Mouse (Mus musculus) lung, embryonic 15.5 days (tissue): ENCODE measurements around the gene Sparcl1. TPM values are rescaled to one million over a fixed set of nuclear protein-coding genes. Genes with fewer than 3 reads are reported as not detected.

Experiments used
- ATAC-seq: fragments of 200-750 bp; cut with Nextera tagmentation; 2 replicates; pipeline ENCODE4 v1.8.0; 2017; ENCODE audit warnings: moderate number of reproducible peaks, borderline replicate concordance; ENCODE audit not compliant: low FRiP score, low TSS enrichment; ENCODE audit errors: extremely low read depth
- H3K27ac ChIP-seq: fragments of 300-500 bp; sonication (generic); 2 replicates; pipeline ENCODE4 v1.5.1; 2015; ENCODE audit warnings: moderate library complexity, mild to moderate bottlenecking, inconsistent platforms
- H3K27me3 ChIP-seq: fragments of 300-500 bp; sonication (generic); 2 replicates; pipeline ENCODE4 v1.6.1; 2015; ENCODE audit warnings: inconsistent platforms
- H3K36me3 ChIP-seq: fragments of 300-500 bp; sonication (generic); 2 replicates; pipeline ENCODE4 v1.6.1; 2015; ENCODE audit warnings: inconsistent platforms
- H3K4me1 ChIP-seq: fragments of 300-500 bp; sonication (generic); 2 replicates; pipeline ENCODE4 v1.6.1; 2015; ENCODE audit warnings: inconsistent platforms
- H3K4me2 ChIP-seq: fragments of 300-500 bp; sonication (generic); 2 replicates; pipeline ENCODE4 v1.6.1; 2015; ENCODE audit warnings: inconsistent platforms, mild to moderate bottlenecking, moderate library complexity
- H3K4me3 ChIP-seq: fragments of 300-500 bp; sonication (generic); 2 replicates; pipeline ENCODE4 v1.5.1; 2015; ENCODE audit warnings: mild to moderate bottlenecking, inconsistent platforms
- H3K9ac ChIP-seq: fragments of 300-500 bp; sonication (generic); 2 replicates; pipeline ENCODE4 v1.6.1; 2015; ENCODE audit warnings: inconsistent platforms
- H3K9me3 ChIP-seq: fragments of 300-500 bp; sonication (generic); 2 replicates; pipeline ENCODE4 v1.6.1; 2016; ENCODE audit warnings: inconsistent platforms
- WGBS: fragments of 180-500 bp; shearing (Covaris S2); methylation state at CpG from one replicate; pipeline ENCODE4 v1.1.7; 2015; 5-methylcytosine and 5-hydroxymethylcytosine counted together
- polyA plus RNA-seq: library from polyadenylated mRNA; unstranded; fragments of >200 nt; fragmentation: Nextera tagmentation; extraction: Ambion mirVana; gene quantifications from 2 replicates; pipeline ENCODE4 v1.2.1, GENCODE M21; 2015

Sparcl1 gene
- polyA plus RNA-seq, 1 experiment from 2014 or later, result 369 TPM

DNA sequence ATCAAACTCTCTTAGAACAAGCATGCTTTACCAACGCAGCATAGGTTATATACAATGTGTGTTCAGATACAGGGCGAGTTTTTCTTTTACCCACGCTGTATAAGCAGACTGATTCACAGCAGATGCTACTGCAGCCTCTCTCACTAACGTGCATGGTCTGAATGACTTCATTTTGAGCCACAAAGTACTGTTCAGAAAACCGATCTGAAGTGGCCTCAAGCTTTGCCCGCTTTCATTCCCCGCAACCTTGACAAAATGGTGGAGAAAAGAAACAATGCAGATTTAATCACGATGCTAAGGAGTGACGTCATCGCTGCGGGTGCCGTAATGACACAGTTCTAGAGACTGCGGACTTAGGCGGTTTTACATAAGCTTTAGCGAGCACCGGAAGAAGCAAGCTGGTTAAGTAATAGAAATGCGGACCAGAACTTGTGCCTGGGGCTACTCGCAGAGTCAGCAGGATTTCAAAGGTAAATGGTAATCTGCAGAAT lies 4.6 kb downstream of the Sparcl1 start:
- ATAC-seq, result no peak
- no peaks in the 10 kb centered on the region for H3K36me3 ChIP-seq
- peak overlapping the region; percentile 17 for H3K4me3 ChIP-seq
- H3K27me3 ChIP-seq, result no peaks in the 10 kb centered on the region
- no peaks in the 10 kb centered on the region for H3K9me3 ChIP-seq
- H3K4me2 ChIP-seq, result peak overlapping the region; percentile 49
- H3K27ac ChIP-seq, result peak overlapping the region; percentile 92
- 16% methylated on average over 18 of the region's 18 CpGs for WGBS
- no peak overlapping the region for H3K9ac ChIP-seq
- peaks cover 34% of the 10 kb centered on the region for H3K4me1 ChIP-seq

DNA sequence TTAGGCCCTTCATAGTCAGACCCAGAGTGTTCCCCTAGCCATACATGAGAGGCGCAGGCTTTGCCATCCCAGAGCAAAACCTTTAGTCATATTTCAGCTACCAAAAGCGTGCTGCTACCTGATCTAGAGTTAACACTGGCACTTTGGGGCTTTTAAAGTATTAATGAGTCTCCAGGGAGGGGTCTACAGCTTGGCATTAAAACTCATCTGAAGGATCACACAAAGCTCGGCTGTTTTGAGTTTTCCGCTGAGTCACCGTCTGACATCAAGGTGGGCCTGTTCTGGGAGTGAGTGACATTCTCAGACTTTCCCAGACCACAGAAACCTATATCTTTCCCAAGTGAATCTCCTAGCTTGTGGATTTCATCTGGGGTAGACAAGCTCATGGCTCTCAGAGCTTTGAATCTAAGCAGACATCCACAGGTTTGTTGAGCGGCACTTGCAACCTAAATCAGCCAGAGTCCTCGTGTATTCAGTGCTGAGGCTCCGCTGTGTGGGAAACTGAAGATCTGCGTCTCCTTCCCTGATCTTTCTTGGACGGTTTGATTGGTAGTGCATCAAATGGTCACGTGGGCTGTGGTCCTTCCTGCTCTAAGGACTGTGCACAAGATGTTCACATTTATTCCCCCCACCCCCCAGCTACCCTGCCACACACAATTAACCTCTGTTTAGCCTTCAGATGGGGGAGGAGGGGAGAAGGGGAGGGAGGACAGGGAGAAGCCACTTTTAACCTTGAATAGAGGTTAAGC lies 5.2 kb downstream of the Sparcl1 start:
- ATAC-seq, result no peak

GRCm38 (mm10) chr5:104104111-104104510 lies 9.4 kb downstream of the Sparcl1 start:
- 64% methylated on average over 2 of the region's 2 CpGs for WGBS
- Histone ChIP-seq H3K9me3 (no peaks in the 10 kb centered on the region), H3K27me3 (no peaks in the 10 kb centered on the region), H3K36me3 (no peaks in the 10 kb centered on the region), H3K4me3 (no peak overlapping the region), H3K27ac (no peak overlapping the region), H3K4me2 (no peak overlapping the region), H3K9ac (no peak overlapping the region), H3K4me1 (peaks cover 33% of the 10 kb centered on the region)
- no peak for ATAC-seq

More for the DNA sequence above, 5.2 kb downstream of the Sparcl1 start:
- Histone ChIP-seq H3K36me3 (no peaks in the 10 kb centered on the region), H3K4me1 (peaks cover 35% of the 10 kb centered on the region), H3K4me2 (peak overlapping the region; percentile 49), H3K27ac (peak overlapping the region; percentile 92), H3K4me3 (no peak overlapping the region), H3K9me3 (no peaks in the 10 kb centered on the region), H3K9ac (no peak overlapping the region), H3K27me3 (no peaks in the 10 kb centered on the region)
- 58% methylated on average over 11 of the region's 11 CpGs for WGBS

- whole genome bisulfite sequencing, result 43% methylated on average over 4 of the region's 4 CpGs
- H3K27ac ChIP-seq, result no peak overlapping the region
Observed at GRCm38 (mm10) chr5:104103171-104103570, 10.4 kb downstream of the Sparcl1 start.

GRCm38 (mm10) chr5:104101678-104102531 lies 11.6 kb downstream of the Sparcl1 start:
- no peaks in the 10 kb centered on the region for H3K27me3 ChIP-seq
- no peaks in the 10 kb centered on the region for H3K36me3 ChIP-seq
- H3K9ac ChIP-seq, result no peak overlapping the region
- no peak overlapping the region for H3K4me2 ChIP-seq
- no peak for ATAC-seq
- peaks cover 26% of the 10 kb centered on the region for H3K4me1 ChIP-seq
- H3K9me3 ChIP-seq, result no peaks in the 10 kb centered on the region
- no peak overlapping the region for H3K4me3 ChIP-seq
- H3K27ac ChIP-seq, result no peak overlapping the region
- WGBS, result 44% methylated on average over 10 of the region's 10 CpGs

More at GRCm38 (mm10) chr5:104103171-104103570, 10.4 kb downstream of the Sparcl1 start:
- H3K4me1 ChIP-seq, result peaks cover 26% of the 10 kb centered on the region
- no peaks in the 10 kb centered on the region for H3K36me3 ChIP-seq
- H3K27me3 ChIP-seq, result no peaks in the 10 kb centered on the region
- no peaks in the 10 kb centered on the region for H3K9me3 ChIP-seq
- no peak overlapping the region for H3K4me3 ChIP-seq
- H3K9ac ChIP-seq, result no peak overlapping the region
- H3K4me2 ChIP-seq, result no peak overlapping the region
- no peak for ATAC-seq

DNA sequence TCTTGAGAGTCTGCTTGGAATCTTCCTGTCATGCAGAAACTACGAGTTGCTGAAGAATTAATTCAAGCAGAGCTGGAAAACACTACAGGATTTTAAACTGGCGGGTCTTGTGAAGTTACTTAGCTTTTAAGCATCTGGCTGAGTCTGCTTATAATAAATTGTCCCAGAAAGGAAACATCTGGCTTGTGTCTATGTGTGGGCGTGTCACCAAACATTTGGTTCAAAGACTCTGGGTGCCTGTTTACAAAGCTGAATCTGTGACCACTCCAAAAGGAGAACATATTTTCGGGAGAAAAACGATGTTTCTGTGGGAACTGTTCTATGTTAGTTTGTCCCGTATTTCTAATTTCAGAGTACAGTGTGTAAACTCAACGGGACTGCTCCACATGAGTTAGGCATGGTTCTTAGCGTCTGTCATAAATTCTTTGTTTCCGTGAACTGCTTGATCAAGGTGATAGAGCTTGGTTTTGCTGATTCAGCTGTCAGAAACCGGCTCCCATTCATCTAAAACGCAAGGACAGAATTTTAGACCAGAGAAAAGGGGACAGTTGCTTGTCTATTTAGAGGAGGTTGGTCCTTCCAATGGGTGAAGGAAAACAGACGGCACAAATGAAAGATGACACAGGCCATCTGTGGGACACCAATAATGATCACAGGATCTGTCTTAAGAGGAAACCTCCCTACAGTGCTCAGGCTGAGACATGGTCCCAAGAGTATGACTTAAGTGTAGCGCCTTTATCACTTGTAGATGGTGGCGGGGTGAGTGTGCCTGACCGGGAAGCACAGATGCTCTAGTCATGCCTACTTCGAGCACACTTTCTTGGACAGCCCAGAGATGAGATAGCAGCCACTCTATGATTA lies 17.2 kb downstream of the Sparcl1 start:
- Histone ChIP-seq H3K27ac (peak overlapping the region; percentile 94), H3K4me1 (peaks cover 25% of the 10 kb centered on the region), H3K9ac (no peak overlapping the region), H3K4me3 (no peak overlapping the region), H3K4me2 (peak overlapping the region; percentile 25), H3K27me3 (no peaks in the 10 kb centered on the region), H3K9me3 (no peaks in the 10 kb centered on the region), H3K36me3 (peaks cover 16% of the 10 kb centered on the region; the same call in 1 of the 2 replicates)
- 32% methylated on average over 16 of the region's 16 CpGs for WGBS
- peak; percentile 93 for ATAC-seq

- Histone ChIP-seq H3K4me3 (no peak overlapping the region), H3K27ac (peak overlapping the region; percentile 94), H3K4me1 (peaks cover 25% of the 10 kb centered on the region), H3K9me3 (no peaks in the 10 kb centered on the region), H3K9ac (peak overlapping the region; percentile 16; the same call in 1 of the 2 replicates), H3K4me2 (peak overlapping the region; percentile 16; the same call in 1 of the 2 replicates), H3K27me3 (no peaks in the 10 kb centered on the region), H3K36me3 (peaks cover 21% of the 10 kb centered on the region; the same call in 1 of the 2 replicates)
- ATAC-seq, result peak; percentile 17
- 30% methylated on average over 11 of the region's 11 CpGs for WGBS
Observed at GRCm38 (mm10) chr5:104095416-104096077, 18.0 kb downstream of the Sparcl1 start.

DNA sequence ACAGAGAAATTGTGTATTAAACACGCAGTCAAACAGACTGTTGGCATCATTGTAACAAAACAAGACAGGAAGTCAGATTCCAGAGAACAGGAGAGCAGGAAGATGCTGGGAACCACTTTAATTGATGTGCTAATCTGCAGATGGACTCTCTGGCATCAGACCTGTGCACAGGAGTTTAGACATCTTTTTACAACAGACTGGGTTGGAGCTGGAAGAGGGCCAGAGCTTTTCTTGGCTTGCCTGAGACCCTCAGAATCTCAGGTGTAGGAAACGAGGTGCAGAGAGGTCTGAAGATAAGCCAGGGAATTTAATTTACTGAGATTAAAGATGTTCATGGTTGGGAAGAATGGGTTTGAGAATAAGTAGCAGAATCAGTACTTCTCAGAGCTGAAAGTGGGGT lies 23.8 kb downstream of the Sparcl1 start:
- 73% methylated on average over 2 of the region's 2 CpGs for WGBS
- Histone ChIP-seq H3K4me3 (no peak overlapping the region), H3K4me1 (no peaks in the 10 kb centered on the region), H3K9me3 (no peaks in the 10 kb centered on the region), H3K36me3 (peaks cover 67% of the 10 kb centered on the region), H3K27me3 (no peaks in the 10 kb centered on the region), H3K27ac (no peak overlapping the region), H3K4me2 (no peak overlapping the region), H3K9ac (no peak overlapping the region)
- ATAC-seq, result no peak

GRCm38 (mm10) chr5:104085366-104085765 lies 28.2 kb downstream of the Sparcl1 start:
- no peak for ATAC-seq
- Histone ChIP-seq H3K4me2 (no peak overlapping the region), H3K4me3 (no peak overlapping the region), H3K36me3 (peaks cover 76% of the 10 kb centered on the region), H3K9me3 (no peaks in the 10 kb centered on the region), H3K9ac (no peak overlapping the region), H3K27ac (no peak overlapping the region), H3K4me1 (no peaks in the 10 kb centered on the region), H3K27me3 (no peaks in the 10 kb centered on the region)
- WGBS, result 87% methylated on average over 9 of the region's 9 CpGs

DNA sequence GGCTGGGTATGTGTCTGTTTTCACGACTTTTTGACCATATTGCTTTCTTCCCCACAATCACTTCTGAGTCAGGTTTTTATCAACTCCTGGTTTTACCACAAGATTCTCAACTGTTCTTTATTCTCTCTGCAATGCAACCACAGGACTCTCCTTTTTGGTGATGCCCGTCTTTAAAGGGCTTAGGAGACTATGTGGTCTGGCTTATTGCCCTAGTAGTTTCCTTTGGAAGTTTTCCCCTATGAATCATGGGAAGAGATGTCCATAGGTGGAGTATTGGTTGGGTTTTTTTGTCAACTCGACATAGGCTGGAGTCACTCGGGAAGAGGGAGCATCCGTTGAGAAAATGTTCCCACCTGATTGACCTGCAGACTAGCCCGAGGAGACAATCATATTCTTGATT lies 32.8 kb downstream of the Sparcl1 start:
- H3K4me2 ChIP-seq, result no peak overlapping the region
- WGBS, result 88% methylated on average over 6 of the region's 6 CpGs
- no peak overlapping the region for H3K4me3 ChIP-seq
- no peak for ATAC-seq
- H3K27ac ChIP-seq, result no peak overlapping the region
- no peaks in the 10 kb centered on the region for H3K4me1 ChIP-seq
- no peaks in the 10 kb centered on the region for H3K27me3 ChIP-seq
- no peaks in the 10 kb centered on the region for H3K9me3 ChIP-seq
- H3K9ac ChIP-seq, result no peak overlapping the region
- H3K36me3 ChIP-seq, result peaks cover 50% of the 10 kb centered on the region

GRCm38 (mm10) chr5:104077508-104077907 lies 36.0 kb downstream of the Sparcl1 start, which contains the start of gene Gm17660:
Gm17660 (minus strand) TSS chr5:104077608.
- WGBS, result 94% methylated on average over 7 of the region's 7 CpGs
- H3K9ac ChIP-seq, result no peak within 1 kb of the TSS

More at GRCm38 (mm10) chr5:104077508-104077907, 36.0 kb downstream of the Sparcl1 start, which contains the start of gene Gm17660:
- Histone ChIP-seq H3K4me1 (peaks cover 7% of the 10 kb centered on the region; the same call in 1 of the 2 replicates), H3K27me3 (no peaks in the 10 kb centered on the region), H3K4me2 (no peak within 1 kb of the TSS), H3K4me3 (no peak within 1 kb of the TSS), H3K9me3 (no peaks in the 10 kb centered on the region), H3K36me3 (peaks cover 23% of the 10 kb centered on the region), H3K27ac (no peak within 1 kb of the TSS; the same call in 1 of the 2 replicates)
- no peak for ATAC-seq
